9 mouse cellular contexts compared by ENCODE assay signal in genomic region chr2:170757228-170757875, GRCm38 (mm10). TPM values are rescaled to one million over a fixed set of nuclear protein-coding genes. Genes with fewer than 3 reads are reported as not detected.
DNase-seq lines count a peak whose midpoint lies in the region; ATAC-seq and TF ChIP-seq lines count a peak whose summit lies in the region.
"Had no signal": no experiment of that assay in that cellular context is flagged by ENCODE, and none has a peak within 500 bp of the region (broad histone marks: within the 10 kb centered on the region; RNA-seq: fewer than 3 reads in every experiment).

No protein-coding gene starts in this region.

- peak overlapping the region; percentile 30 for H3K9ac ChIP-seq in forebrain, embryonic 14.5 days (ENCODE audit: low read length)
- no peak overlapping the region for H3K9ac ChIP-seq in kidney, embryonic 14.5 days (ENCODE audit: low read depth, low read length)

- peaks cover 30% of the 10 kb centered on the region for H3K4me1 ChIP-seq in forebrain, embryonic 14.5 days (ENCODE audit: control insufficient read depth, insufficient read depth, low read length)
- H3K4me1 ChIP-seq in kidney, embryonic 14.5 days (ENCODE audit: control insufficient read depth, insufficient read depth, low read length) = no peaks in the 10 kb centered on the region

- 26% methylated on average over 14 of the region's 14 CpGs for WGBS in forebrain, embryonic 14.5 days
- 63% methylated on average over 14 of the region's 14 CpGs for WGBS in kidney, embryonic 14.5 days

- no peaks in the 10 kb centered on the region for H3K27me3 ChIP-seq in forebrain, embryonic 14.5 days (replicated peaks; ENCODE audit: control insufficient read depth, insufficient read depth, low read length)
- no peaks in the 10 kb centered on the region for H3K27me3 ChIP-seq in kidney, embryonic 14.5 days (ENCODE audit: control insufficient read depth, insufficient read depth, low read length)

- H3K4me2 ChIP-seq in forebrain, embryonic 14.5 days (ENCODE audit: low read length) = 0 out of 2 replicates have a peak overlapping the region, but pooled peaks have one; percentile 18
- no peak overlapping the region for H3K4me2 ChIP-seq in kidney, embryonic 14.5 days (replicated peaks; ENCODE audit: low read depth, low read length)

- intact Hi-C loops in gastrocnemius, postnatal 14 days (cut with DNase I; ENCODE audit: low total_unique reads) = no loop called here
- intact Hi-C loops in gastrocnemius, adult 2 months (cut with DNase I) = no loop called here

- no peak overlapping the region for H3K27ac ChIP-seq in gastrocnemius, adult 2 months
- H3K27ac ChIP-seq in forebrain, embryonic 14.5 days (ENCODE audit: low read depth, low read length) = peak overlapping the region; percentile 88
- H3K27ac ChIP-seq in kidney, embryonic 14.5 days (ENCODE audit: low read depth, low read length) = no peak overlapping the region

- H3K4me3 ChIP-seq in gastrocnemius, adult 2 months = no peak overlapping the region
- no peak overlapping the region for H3K4me3 ChIP-seq in forebrain, embryonic 14.5 days (ENCODE audit: low read depth, low read length)
- H3K4me3 ChIP-seq in kidney, embryonic 14.5 days (ENCODE audit: low read length) = no peak overlapping the region

- peak; percentile 76 for ATAC-seq in forebrain, embryonic 14.5 days
- ATAC-seq in kidney, embryonic 14.5 days (ENCODE audit: low FRiP score, low TSS enrichment) = no peak

- no peaks in the 10 kb centered on the region for H3K36me3 ChIP-seq in forebrain, embryonic 14.5 days (ENCODE audit: control insufficient read depth, insufficient read depth, low read length)
- H3K36me3 ChIP-seq in kidney, embryonic 14.5 days (ENCODE audit: control insufficient read depth, insufficient read depth, low read length) = no peaks in the 10 kb centered on the region

- TF ChIP-seq CTCF in gastrocnemius, adult 2 months (IDR thresholded peaks at IDR 0.05) = no peak

- H3K9me3 ChIP-seq in forebrain, embryonic 14.5 days (replicated peaks; ENCODE audit: control insufficient read depth, low read length) = no peaks in the 10 kb centered on the region
- no peaks in the 10 kb centered on the region for H3K9me3 ChIP-seq in kidney, embryonic 14.5 days (ENCODE audit: control insufficient read depth, low read length)

- peak; percentile 32 for DNase-seq in gastrocnemius, postnatal 14 days
- no peak for DNase-seq in gastrocnemius, adult 2 months
- DNase-seq in Muller cell, postnatal 12 days (ENCODE audit: inconsistent ontology term) = peak; percentile 59
- DNase-seq in forebrain, embryonic 14.5 days (ENCODE audit: low spot score) = peak; percentile 82
- peak; percentile 9 to 62 for DNase-seq in lung, postnatal 4 days
- DNase-seq in layer of hippocampus, postnatal 36 days = no peak
- no peak for DNase-seq in right cerebral cortex, postnatal 10 days (ENCODE audit: low spot score in 2 of 2)
- DNase-seq: kidney, adult 8-10 months had no signal

RNA-seq across cellular contexts. Expression of gene Dok5, which starts 25.7 kb away (rescaled TPM):
- 10 to 100 TPM; 13.6 to 17.0 TPM for total RNA-seq in gastrocnemius, postnatal 14 days (2021)
- 1 to 10 TPM; 2.9 to 3.8 TPM for total RNA-seq in gastrocnemius, adult 2 months (2021)
- polyA plus RNA-seq in forebrain, embryonic 14.5 days (2014; fragmentation: Nextera tagmentation; extraction: Ambion mirVana) = 41.8 and 58.1 TPM in 2 replicates
- total RNA-seq in layer of hippocampus, postnatal 36 days (2021) = 10 to 100 TPM; 14.6 to 15.6 TPM
- polyA plus RNA-seq in kidney, embryonic 14.5 days (2014; fragmentation: Nextera tagmentation; extraction: Ambion mirVana) = 0.81 and 0.85 TPM in 2 replicates

Comparison
In these comparisons a context has a peak if more than half of its experiments do, and no peak if none do; other contexts are left out.
1. DNase-seq: peak in gastrocnemius, postnatal 14 days (single experiment), Muller cell, postnatal 12 days (single experiment), forebrain, embryonic 14.5 days (single experiment) and lung, postnatal 4 days (2 of 2); none in gastrocnemius, adult 2 months (single experiment), layer of hippocampus, postnatal 36 days (0 of 2) and right cerebral cortex, postnatal 10 days (0 of 2).